Mouse (Mus musculus): ENCODE measurements at regions not wholly inside any gene's neighbourhood (a gene's known extent, or its start where the extent isn't known, plus 50 kb on each side); places are given as distances from the start of the nearest gene placed in this dataset.

- WGBS: 85% methylated on average over 9 of the region's 9 CpGs
- H3K9me3 ChIP-seq (ENCODE audit: low read length): no peaks in the 10 kb centered on the region
- TF ChIP-seq EP300 (IDR thresholded peaks at IDR 0.05): no peak
- no peak for TF ChIP-seq CTCF (IDR thresholded peaks at IDR 0.05)
- H3K9ac ChIP-seq (replicated peaks; ENCODE audit: low read depth): no peak overlapping the region
- no peaks in the 10 kb centered on the region for H3K4me1 ChIP-seq (ENCODE audit: insufficient read depth, low read depth, low read length)
- no peaks in the 10 kb centered on the region for H3K27me3 ChIP-seq (replicated peaks; ENCODE audit: insufficient read depth, low read length)
- H3K36me3 ChIP-seq (ENCODE audit: insufficient read depth, low read length): no peaks in the 10 kb centered on the region
- H3K27ac ChIP-seq (ENCODE audit: low read length): no peak overlapping the region
- DNase-seq (ENCODE audit: low spot score): no peak
- H3K4me3 ChIP-seq (ENCODE audit: low read depth, low read length): no peak overlapping the region
- ATAC-seq: no peak
- no peak overlapping the region for H3K4me2 ChIP-seq (replicated peaks; ENCODE audit: low read depth, low read length)
These were observed 282.1 kb upstream of the Id2 start for GRCm38 (mm10) chr12:25379016-25379415.

GRCm38 (mm10) chr12:25378036-25378645 lies 281.2 kb upstream of the Id2 start:
- no peaks in the 10 kb centered on the region for H3K27me3 ChIP-seq (replicated peaks; ENCODE audit: insufficient read depth, low read length)
- TF ChIP-seq EP300 (IDR thresholded peaks at IDR 0.05) (no peak), CTCF (IDR thresholded peaks at IDR 0.05) (no peak)
- no peak overlapping the region for H3K4me3 ChIP-seq (ENCODE audit: low read depth, low read length)
- no peak overlapping the region for H3K4me2 ChIP-seq (replicated peaks; ENCODE audit: low read depth, low read length)
- no peak overlapping the region for H3K9ac ChIP-seq (replicated peaks; ENCODE audit: low read depth)
- ATAC-seq (no peak), DNase-seq (ENCODE audit: low spot score) (peak; percentile 44)
- no peaks in the 10 kb centered on the region for H3K36me3 ChIP-seq (ENCODE audit: insufficient read depth, low read length)
- 76% methylated on average over 6 of the region's 6 CpGs for WGBS
- H3K9me3 ChIP-seq (ENCODE audit: low read length): no peaks in the 10 kb centered on the region
- H3K27ac ChIP-seq (ENCODE audit: low read length): no peak overlapping the region
- no peaks in the 10 kb centered on the region for H3K4me1 ChIP-seq (ENCODE audit: insufficient read depth, low read depth, low read length)

DNA sequence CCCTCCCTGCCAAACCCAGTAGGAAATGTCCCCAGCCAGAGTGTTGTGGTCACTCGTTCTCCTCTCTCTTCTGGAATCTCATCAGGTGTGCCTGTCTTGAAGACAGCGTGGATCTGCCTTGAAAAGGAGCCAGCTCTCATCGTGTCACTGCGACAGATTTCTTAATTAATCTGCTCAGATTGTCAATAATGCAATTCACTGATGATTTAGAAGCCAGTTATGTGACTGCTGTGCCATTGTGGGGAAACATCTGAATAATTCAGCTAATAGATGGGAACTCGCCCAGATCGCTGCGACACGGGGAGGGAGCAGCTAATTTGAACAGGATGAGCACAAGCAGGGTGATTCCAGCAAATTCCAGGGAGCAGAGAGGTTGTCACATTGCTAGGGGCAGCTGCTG lies 279.5 kb upstream of the Id2 start:
- ATAC-seq: no peak
- Histone ChIP-seq H3K27ac (ENCODE audit: low read length) (no peak overlapping the region), H3K4me2 (replicated peaks; ENCODE audit: low read depth, low read length) (no peak overlapping the region), H3K9ac (replicated peaks; ENCODE audit: low read depth) (no peak overlapping the region), H3K36me3 (ENCODE audit: insufficient read depth, low read length) (no peaks in the 10 kb centered on the region), H3K27me3 (replicated peaks; ENCODE audit: insufficient read depth, low read length) (no peaks in the 10 kb centered on the region), H3K4me1 (ENCODE audit: insufficient read depth, low read depth, low read length) (no peaks in the 10 kb centered on the region), H3K4me3 (ENCODE audit: low read depth, low read length) (no peak overlapping the region), H3K9me3 (ENCODE audit: low read length) (no peaks in the 10 kb centered on the region)
- WGBS: 75% methylated on average over 8 of the region's 8 CpGs
- DNase-seq (ENCODE audit: low spot score): no peak
- TF ChIP-seq CTCF (IDR thresholded peaks at IDR 0.05) (no peak), EP300 (IDR thresholded peaks at IDR 0.05) (no peak)

DNA sequence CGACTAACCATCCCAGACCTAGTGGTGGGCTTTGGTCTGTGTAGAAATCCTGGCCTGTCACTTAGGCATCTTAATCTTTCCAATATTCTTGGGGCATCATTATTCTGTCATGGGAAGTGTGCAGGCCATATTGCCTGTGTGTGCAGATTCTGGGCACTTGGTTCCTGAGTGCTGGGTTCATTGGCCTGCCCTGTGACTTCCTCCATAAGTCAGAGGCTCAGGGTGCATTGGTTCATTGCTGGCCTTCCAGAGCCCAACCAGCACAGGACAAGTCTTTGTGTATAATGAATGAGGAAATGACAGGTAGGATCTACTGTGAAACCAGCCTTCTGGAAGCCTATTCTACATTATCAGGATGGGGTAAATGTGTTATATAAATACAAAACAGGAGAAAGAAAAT lies 270.6 kb upstream of the Id2 start:
- Histone ChIP-seq H3K36me3 (ENCODE audit: insufficient read depth, low read length) (no peaks in the 10 kb centered on the region), H3K4me3 (ENCODE audit: low read depth, low read length) (no peak overlapping the region), H3K9ac (replicated peaks; ENCODE audit: low read depth) (no peak overlapping the region), H3K27me3 (replicated peaks; ENCODE audit: insufficient read depth, low read length) (no peaks in the 10 kb centered on the region), H3K4me1 (ENCODE audit: insufficient read depth, low read depth, low read length) (no peaks in the 10 kb centered on the region), H3K27ac (ENCODE audit: low read length) (no peak overlapping the region), H3K9me3 (ENCODE audit: low read length) (no peaks in the 10 kb centered on the region), H3K4me2 (replicated peaks; ENCODE audit: low read depth, low read length) (no peak overlapping the region)
- TF ChIP-seq EP300 (IDR thresholded peaks at IDR 0.05): no peak
- no peak for TF ChIP-seq CTCF (IDR thresholded peaks at IDR 0.05)
- ATAC-seq (no peak), DNase-seq (ENCODE audit: low spot score) (no peak)
- WGBS: 93% methylated on average over 1 of the region's 1 CpGs

- ATAC-seq (no peak), DNase-seq (ENCODE audit: low spot score) (no peak)
- Histone ChIP-seq H3K4me3 (ENCODE audit: low read depth, low read length) (no peak overlapping the region), H3K27ac (ENCODE audit: low read length) (no peak overlapping the region), H3K27me3 (replicated peaks; ENCODE audit: insufficient read depth, low read length) (no peaks in the 10 kb centered on the region), H3K9me3 (ENCODE audit: low read length) (no peaks in the 10 kb centered on the region), H3K36me3 (ENCODE audit: insufficient read depth, low read length) (no peaks in the 10 kb centered on the region), H3K4me1 (ENCODE audit: insufficient read depth, low read depth, low read length) (no peaks in the 10 kb centered on the region), H3K4me2 (replicated peaks; ENCODE audit: low read depth, low read length) (no peak overlapping the region), H3K9ac (replicated peaks; ENCODE audit: low read depth) (no peak overlapping the region)
- TF ChIP-seq CTCF (IDR thresholded peaks at IDR 0.05) (no peak), EP300 (IDR thresholded peaks at IDR 0.05) (no peak)
- 46% methylated on average over 3 of the region's 3 CpGs for WGBS
These were observed 268.8 kb upstream of the Id2 start for GRCm38 (mm10) chr12:25365600-25366267.

- no peak for TF ChIP-seq EP300 (IDR thresholded peaks at IDR 0.05)
- TF ChIP-seq CTCF (IDR thresholded peaks at IDR 0.05): no peak
- Histone ChIP-seq H3K9me3 (ENCODE audit: low read length) (no peaks in the 10 kb centered on the region), H3K4me1 (ENCODE audit: insufficient read depth, low read depth, low read length) (no peaks in the 10 kb centered on the region), H3K4me2 (replicated peaks; ENCODE audit: low read depth, low read length) (no peak overlapping the region), H3K9ac (replicated peaks; ENCODE audit: low read depth) (no peak overlapping the region), H3K27me3 (replicated peaks; ENCODE audit: insufficient read depth, low read length) (no peaks in the 10 kb centered on the region), H3K36me3 (ENCODE audit: insufficient read depth, low read length) (no peaks in the 10 kb centered on the region), H3K4me3 (ENCODE audit: low read depth, low read length) (no peak overlapping the region), H3K27ac (ENCODE audit: low read length) (no peak overlapping the region)
- DNase-seq (ENCODE audit: low spot score) (no peak), ATAC-seq (no peak)
- 45% methylated on average over 7 of the region's 7 CpGs for WGBS
These were observed 268.1 kb upstream of the Id2 start for GRCm38 (mm10) chr12:25364966-25365568.

Data from lung, postnatal 0 days (tissue).